ENCODE assay signal across 23 mouse cellular contexts in the genomic region with DNA sequence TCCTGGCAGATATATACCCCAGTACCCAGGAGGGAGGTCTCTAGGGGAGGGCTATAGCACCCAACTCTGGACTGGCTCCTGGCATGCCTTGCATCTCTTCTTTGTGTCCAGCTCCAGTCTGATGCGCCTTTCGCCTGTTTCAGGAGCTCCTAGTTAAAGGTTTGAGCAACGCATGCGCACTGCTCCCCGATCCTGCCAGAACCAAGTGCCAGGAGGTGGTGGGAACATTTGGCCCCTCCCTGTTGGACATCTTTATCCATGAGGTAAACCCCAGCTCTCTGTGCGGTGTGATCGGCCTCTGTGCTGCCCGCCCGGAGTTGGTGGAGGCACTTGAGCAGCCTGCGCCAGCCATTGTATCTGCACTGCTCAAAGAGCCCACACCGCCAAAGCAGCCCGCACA.
"Had no signal": no experiment of that assay in that cellular context is flagged by ENCODE, and none has a peak within 500 bp of the region (broad histone marks: within the 10 kb centered on the region; RNA-seq: fewer than 3 reads in every experiment).

No protein-coding gene starts in this region.

- H3K4me3 ChIP-seq: limb, embryonic 10.5 days; limb, embryonic 13.5 days; liver, embryonic 12.5 days; liver, embryonic 15.5 days; lung, embryonic 15.5 days; megakaryocyte, embryonic 14.5 days; midbrain, embryonic 10.5 days; midbrain, embryonic 13.5 days; myocyte; neural tube, embryonic 13.5 days; stomach, embryonic 15.5 days had no signal

- H3K4me1 ChIP-seq: limb, embryonic 10.5 days; limb, embryonic 13.5 days; liver, embryonic 12.5 days; liver, embryonic 15.5 days; lung, embryonic 15.5 days; midbrain, embryonic 13.5 days had no signal

- DNase-seq: kidney, adult 18-20 months; kidney, postnatal 36 days; liver; lung, adult 18-20 months; lung, postnatal 10 days; lung, postnatal 36 days; retina, postnatal 1 day; right cerebral cortex, postnatal 25 days; spleen, adult 18-20 months; thymus, adult 2 months; thymus, postnatal 25 days had no signal

- H3K27ac ChIP-seq: kidney, postnatal 0 days; limb, embryonic 10.5 days; limb, embryonic 13.5 days; liver, embryonic 12.5 days; liver, embryonic 15.5 days; lung, embryonic 15.5 days; midbrain, embryonic 10.5 days; midbrain, embryonic 13.5 days; neural tube, embryonic 13.5 days; stomach, embryonic 15.5 days had no signal

- H3K9me3 ChIP-seq: limb, embryonic 10.5 days; limb, embryonic 13.5 days; liver, embryonic 12.5 days; liver, embryonic 15.5 days; lung, embryonic 15.5 days; megakaryocyte, embryonic 14.5 days; midbrain, embryonic 10.5 days; midbrain, embryonic 13.5 days; neural tube, embryonic 13.5 days; stomach, embryonic 15.5 days had no signal

- H3K27me3 ChIP-seq: limb, embryonic 13.5 days; liver, embryonic 12.5 days; liver, embryonic 15.5 days; lung, embryonic 15.5 days; megakaryocyte, embryonic 14.5 days; midbrain, embryonic 13.5 days; neural tube, embryonic 13.5 days; stomach, embryonic 15.5 days had no signal
